Mouse (Mus musculus): ENCODE measurements around the gene Klhl28.

Gene Klhl28

DNA sequence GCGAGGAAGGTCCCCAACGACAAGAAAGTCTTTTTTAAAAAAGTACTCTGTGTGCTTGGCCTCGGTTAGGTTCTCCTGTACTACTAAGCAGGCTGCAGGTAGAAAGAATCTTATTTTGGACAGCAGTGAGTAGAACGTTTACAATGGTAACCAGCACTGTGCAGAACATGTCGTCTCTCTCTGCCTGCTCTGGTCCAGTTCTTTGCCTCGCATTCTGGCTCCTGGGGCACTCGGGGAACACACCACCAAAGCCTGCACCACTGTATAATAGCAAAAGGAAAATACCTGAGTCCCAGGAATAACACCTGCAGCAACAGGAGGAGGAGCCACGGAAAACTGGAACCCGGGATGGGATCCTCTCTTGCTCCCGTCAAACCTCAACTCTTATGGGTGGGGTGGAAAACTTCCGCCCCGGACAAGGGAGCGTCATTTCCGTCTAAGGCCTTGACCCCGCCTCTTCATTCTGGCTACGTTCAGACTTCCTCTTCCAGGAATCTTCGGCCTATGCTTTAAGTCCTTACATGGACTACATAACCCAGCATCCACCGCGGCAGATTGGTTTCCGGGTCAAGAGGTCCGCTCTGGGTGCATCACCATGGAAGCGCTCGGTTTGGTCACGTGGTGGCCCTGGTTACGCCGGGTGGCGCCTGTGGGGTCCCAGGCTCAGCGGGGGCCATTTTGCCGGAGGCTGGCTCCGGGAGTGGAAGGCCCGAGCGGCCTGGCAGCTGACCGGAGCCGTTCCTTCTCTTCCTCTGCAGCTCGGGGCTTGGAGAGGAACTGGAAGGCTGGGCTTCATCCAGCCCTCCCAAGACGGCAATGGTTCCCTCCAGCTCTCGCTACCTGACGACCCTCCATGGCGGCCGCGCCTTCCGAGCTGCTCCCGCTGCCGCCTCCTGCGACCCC lies at the start of gene Klhl28, which contains the start of gene Togaram1:
Gene Klhl28 (minus strand): TSS at position 411 of the 903 bp plus-strand sequence.
Gene Togaram1 (plus strand): TSS at position 681 of the 903 bp plus-strand sequence.
- DNase-seq (ENCODE audit: low read depth): peak; percentile 99

DNA sequence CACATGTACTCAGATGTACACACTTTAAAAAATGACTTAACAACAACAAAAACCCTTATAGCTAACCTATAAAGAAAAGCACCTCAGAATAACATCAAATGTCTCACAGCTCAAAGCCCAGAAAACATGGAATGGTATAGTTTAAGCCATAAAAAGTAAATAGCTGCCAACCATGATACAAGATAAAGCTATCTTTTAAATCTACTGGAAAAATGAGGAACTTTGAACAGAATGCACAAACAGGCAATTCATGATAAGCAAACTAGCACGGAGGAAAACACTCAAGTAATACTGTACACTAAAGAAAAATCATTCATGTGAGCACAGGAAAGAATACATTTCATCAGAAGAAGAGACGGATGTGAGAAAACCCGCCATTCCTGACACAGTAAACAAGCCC lies 42.4 kb upstream of the Klhl28 start:
- DNase-seq (ENCODE audit: low read depth): no peak

DNA sequence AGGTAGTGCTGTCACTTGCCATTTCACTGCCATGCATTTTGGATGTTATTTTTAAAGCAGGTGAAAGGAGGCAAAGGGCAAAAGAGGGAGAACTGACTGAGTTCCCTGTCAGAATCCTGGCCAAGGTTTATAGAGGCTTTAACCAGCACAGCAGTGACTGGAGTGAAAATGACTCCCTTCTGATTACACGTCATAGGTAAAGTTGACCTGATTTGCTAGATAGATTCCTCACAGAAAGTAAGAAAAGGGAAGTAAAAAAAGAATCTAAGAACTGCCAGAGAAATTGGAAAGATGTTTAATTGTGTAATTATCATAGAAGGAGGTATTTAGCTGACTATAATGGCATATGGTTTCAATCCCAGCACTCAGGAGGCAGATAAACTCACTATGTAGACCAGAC lies 12.2 kb upstream of the Klhl28 start:
- DNase-seq (ENCODE audit: low read depth): no peak

DNA sequence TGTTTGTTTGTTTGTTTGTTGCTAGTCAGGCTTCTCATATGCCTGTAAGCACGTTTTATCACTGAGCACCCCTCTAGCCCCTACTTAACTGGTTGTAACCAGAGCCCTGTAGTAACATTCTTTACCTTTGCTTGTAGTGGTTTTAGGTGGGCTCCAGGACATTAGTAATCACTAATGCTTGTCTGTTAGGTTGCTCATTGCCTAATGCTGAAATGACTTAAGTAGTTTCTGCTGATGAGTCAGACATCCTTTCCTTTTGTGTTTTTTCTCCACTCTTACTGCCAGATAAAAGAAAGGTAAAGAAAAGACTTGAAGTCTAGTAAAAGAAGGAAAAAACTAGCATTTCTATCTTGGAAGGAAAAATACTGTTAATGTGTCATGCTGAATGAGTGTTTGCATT lies 10.9 kb upstream of the Klhl28 start:
- DNase-seq (ENCODE audit: low read depth): no peak

DNA sequence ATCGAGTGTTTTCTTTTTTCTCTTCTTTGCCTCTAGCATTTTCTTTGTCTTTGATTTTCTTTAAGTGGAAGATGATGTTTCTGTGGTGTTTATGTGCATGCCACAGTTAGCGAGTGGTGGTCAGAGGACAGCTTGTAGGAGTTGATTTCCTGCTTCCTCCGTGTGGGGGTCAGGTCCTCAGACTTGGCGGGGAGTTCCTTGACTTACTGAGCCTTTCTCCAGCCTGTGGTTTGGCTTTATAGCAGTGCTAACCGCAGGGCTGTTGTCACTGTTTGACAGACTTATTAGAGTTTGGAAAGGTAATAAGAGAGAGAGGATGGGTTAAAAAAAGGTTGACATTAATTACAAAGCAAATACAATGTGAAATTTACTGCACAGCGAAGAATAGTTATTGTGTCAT lies 10.2 kb upstream of the Klhl28 start:
- no peak for DNase-seq (ENCODE audit: low read depth)

DNA sequence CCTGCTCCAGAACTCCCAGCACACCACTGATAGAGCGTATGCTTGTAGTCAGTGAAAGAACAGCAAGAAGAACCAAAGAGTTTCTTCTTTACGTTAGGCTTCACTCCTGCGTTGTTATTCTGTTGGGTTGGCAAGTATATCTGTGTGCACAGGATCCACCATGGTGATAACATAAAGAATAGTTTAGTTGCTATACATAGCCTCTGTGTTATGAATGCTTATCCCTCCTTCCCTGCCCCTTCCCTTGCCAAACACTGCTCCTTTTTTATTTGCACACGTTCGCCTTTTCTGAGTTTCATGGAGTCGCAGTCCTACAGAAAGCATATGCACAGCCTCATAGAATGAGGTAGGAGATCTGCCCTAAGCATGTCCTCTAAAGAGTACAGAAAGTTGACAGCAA lies 6.7 kb upstream of the Klhl28 start:
- DNase-seq (ENCODE audit: low read depth): no peak

DNA sequence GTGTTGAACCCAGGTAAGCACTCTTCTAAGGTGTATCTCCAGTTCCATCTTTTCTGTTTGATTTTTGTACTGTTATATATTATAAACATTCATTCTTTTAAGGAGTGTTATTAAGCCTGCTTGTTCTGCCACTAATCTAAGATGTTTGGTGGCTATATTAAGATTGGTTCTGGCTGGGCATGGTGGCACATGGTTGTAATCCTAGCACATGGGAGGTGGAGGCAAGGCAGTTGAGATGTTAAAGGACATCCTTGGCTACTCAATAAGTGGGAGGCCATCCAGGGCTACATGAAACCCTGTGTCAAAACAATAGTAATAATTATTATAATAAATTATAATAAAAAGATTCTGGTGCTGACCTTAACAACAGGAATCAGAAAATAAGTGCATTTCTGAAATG lies 6.1 kb upstream of the Klhl28 start:
- no peak for DNase-seq (ENCODE audit: low read depth)

DNA sequence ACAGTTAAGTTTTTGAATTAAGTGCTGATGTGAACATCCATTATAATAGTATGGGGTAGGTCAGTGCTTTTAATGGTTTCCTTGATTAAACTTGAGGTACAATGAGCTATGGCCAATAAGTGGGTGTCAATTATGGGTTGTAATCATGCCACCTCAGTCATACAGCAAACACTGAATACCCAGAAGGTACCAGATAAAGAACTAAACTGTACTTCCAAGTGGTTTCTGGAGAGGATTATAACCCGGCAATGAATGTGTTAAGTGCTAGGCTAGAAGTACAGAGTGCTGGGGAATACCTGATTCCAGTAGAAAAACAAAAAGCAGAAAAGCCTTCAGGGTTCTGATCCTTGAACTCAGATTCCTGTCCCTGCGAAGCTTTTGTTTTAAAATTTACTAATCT lies 2.7 kb upstream of the Klhl28 start:
- peak; percentile 52 for DNase-seq (ENCODE audit: low read depth)

DNA sequence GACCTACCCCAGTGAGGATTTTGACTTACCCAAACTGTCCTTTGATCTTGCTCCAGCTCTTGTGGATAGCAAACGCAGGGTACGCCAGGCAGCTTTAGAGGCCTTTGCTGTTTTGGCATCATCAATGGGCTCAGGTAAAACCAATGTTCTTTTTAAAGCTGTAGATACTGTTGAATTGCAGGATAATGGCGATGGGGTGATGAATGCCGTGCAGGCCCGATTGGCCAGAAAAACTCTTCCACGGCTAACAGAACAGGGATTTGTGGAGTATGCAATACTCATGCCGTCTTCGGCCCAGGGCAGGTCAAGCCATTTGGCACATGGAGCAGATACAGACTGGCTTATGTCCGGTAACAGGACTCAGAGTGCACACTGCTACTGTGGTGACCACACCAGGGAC lies 2.1 kb upstream of the Klhl28 start:
- no peak for DNase-seq (ENCODE audit: low read depth)

DNA sequence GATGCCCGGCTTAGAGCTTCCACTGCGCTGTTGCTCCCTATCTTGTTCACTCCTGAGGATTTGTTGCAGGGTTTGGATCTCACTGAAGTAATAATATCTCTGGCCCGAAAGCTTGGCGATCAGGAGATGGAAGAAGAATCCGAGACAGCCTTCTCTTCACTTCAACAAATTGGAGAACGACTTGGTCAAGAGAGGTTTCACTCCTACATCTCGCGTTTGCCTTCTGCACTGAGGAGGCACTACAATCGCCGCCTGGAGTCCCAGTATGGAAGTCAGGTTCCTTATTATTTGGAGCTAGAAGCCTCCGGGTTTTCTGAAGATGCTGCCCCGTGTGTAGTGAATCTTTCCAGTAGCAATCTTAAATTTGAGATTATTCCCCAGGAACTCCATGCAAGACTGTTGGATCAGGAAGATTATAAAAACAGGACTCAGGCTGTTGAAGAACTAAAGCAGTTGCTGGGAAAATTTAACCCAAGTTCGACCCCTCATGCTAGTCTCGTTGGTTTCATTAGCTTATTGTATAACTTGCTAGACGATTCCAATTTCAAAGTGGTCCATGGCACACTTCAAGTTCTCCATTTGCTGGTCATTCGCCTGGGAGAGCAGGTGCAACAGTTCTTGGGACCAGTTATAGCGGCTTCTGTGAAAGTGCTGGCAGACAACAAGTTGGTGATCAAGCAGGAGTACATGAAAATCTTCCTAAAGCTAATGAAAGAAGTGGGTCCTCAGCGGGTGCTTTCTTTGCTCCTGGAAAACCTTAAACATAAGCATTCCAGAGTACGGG lies 1.5 kb upstream of the Klhl28 start:
- DNase-seq (ENCODE audit: low read depth): no peak

DNA sequence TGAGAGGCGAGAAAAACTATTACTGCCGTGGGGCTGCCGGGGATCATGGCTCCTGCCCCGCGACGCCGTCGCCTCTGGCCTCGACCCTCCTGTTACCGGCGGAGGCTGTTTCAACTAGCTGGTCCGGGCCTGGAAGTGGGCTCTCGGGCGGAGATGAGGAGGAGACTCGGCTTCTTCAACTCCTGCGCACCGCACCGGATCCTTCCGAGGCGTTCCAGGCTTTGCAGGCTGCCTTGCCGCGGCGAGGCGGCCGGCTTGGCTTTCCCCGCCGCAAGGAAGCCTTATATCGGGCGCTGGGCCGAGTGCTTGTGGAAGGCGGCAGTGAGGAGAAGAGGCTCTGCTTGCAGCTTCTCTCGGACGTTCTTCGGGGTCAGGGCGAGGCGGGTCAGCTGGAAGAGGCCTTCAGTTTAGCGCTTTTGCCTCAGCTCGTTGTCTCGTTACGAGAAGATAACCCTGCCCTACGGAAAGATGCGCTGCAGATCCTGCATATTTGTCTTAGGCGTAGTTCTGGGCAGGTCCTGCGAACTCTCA lies 832 bp upstream of the Klhl28 start:
- no peak for DNase-seq (ENCODE audit: low read depth)

DNA sequence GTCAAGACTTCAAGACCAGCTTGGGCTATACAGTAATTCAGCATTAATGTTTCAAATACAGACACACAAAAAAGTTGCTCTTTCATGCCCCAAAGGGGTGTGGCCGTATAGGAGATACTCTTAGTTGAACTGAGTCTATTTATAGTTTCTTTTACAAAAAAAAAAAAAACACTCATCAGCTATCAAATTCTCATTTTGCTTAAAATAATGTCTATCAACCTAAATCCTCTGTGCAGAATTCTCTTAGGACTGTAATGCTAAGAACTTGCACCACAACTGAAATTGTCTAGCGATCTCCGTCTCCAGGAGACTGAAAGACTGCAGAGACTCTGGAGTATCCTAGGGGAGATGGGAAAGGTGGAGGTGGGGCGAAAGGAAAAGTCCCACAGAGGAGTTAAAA lies 774 bp downstream of the Klhl28 start:
- no peak for DNase-seq (ENCODE audit: low read depth)

DNA sequence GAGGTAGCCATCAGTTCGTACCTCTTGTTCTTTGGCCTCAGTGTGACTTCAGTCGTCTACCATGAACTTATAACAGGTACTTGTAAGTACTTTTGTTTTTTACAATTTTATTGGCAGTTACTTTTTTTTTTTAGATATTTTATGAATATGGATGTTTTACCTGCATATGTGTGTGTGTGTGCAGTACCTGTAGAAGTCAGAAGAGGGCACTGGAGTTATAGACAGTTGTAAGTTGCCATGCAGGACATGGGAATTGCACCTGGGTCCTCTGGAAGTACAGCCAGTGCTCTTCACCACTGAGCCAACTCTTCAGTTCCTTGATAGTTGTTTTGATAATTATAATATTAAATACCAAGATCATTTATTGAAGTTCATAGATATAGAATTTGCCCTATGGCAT lies 27.8 kb downstream of the Klhl28 start:
- peak; percentile 11 for DNase-seq (ENCODE audit: low read depth)

DNA sequence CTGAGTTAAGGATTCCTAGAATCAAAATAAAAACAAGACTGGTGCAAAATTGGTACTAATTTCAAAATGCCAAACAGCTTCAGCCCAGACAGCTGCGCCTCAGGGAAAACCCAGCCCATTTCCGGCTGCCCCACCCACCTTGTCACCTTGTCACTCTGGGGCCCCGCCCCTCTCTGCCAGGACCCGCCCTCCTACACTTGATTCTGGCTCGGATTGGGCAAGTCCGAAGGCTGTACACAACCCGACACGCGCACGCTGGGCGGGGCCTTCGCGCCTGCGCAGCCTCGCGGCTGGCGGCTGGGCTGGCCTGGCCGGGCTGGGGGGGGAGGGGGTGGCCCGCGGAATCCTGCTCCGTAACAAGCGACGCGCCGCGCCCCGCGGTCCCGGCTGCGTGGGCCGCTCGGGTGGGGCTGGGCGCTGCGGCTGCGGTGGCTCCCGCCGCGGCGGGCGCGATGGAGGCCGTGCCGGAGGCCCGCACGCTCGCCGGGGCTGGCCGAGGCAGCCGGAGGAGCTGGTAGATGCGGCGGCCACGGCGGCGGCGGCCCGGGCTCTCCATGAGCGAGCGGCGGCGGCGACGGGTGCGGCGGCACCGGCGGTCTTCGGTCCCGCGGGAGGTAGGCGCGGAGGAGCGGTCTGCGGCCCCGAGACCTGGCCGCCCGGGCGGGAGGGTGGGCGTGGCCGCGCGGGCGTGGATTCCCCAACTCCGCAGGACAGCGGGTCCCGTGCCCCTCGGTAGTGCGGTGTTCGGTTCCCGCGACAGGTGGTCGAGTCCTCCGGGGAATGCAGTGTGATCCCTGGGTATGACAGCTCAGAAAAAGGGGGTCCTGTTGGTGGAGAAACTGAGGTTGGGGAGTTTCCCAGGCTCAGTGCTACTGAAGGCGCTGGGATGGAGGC lies 47.5 kb downstream of the Klhl28 start, which contains the start of gene Gm527:
Gene Gm527 (plus strand): TSS at position 329 of the 894 bp plus-strand sequence.
- DNase-seq (ENCODE audit: low read depth): peak; percentile 87

DNA sequence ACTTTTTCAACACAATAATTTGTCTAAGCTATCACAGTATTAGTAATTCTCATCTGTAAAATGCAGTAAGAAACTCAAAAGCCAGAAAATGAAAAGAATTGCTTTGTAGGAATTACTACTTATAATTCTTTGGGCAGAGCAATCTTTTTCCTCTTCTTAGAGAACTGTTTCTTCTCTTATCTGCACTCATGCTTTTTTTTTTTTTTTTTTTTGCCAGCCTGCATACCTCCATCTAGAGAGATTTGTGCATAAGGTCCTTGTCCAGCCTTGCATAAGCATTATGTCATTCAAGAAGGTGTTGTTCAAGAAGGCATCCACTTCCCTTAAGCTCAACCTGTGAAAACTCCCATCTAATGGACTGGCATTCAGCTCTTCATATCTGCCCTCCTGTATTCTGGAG lies 48.6 kb downstream of the Klhl28 start:
- no peak for DNase-seq (ENCODE audit: low read depth)

DNA sequence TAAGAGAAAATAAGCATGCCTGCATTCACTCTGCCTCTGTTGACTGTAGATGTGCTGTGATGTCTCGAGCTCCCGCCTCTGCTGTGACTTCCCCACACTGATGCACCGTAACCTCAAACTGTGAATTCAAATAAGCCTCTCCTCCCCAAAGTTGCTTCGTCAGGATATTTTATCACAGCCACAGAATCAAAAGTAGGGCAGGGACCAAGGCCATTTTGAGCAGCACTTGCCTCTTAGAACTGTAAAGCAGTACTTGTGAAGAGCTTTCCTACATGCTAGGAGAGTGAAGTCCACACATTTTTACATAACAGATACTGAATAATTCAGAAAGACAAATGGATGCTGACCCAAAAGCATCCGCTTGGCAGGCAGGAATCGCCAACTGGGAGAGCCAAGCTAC lies 52.3 kb downstream of the Klhl28 start:
- no peak for DNase-seq (ENCODE audit: low read depth)

DNA sequence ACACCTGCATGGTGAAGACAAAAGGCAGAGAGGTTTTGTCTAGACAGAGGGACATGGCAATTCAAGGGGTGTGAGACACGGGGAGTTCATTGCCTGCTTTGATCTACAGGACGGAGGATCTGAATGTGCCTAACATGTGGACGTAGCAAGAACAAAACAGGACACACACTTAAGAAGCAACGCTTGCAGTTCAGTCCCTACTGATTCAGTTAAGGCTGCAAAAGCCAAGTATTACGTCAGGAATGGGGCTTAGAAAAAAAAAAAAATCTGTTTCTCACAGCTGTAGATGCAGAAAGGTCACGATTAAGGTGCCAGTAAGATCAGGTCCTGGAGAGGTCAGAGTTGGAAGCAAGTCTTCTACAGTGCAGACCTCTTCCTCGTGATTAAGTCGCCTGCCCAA lies 62.1 kb downstream of the Klhl28 start:
- no peak for DNase-seq (ENCODE audit: low read depth)

DNA sequence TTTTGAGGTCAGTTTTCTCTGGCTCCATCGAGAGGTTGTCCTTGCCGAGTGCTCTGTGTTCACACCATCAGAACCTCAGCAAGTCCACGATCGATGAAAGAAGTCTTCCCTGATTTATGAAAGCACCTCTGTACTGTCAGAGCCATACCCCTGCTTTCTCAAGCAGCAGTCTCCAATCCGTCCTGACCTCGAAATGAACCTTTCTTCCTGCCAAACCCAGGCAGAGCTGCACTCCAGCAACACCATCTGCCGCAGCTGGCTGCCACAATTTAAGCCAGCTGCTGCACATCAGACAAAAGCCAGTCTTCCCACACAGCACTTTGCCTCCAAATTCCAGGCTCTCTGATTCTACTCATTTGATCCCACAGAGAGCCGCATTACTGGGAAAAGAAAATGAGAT lies 62.8 kb downstream of the Klhl28 start:
- DNase-seq (ENCODE audit: low read depth): no peak

DNA sequence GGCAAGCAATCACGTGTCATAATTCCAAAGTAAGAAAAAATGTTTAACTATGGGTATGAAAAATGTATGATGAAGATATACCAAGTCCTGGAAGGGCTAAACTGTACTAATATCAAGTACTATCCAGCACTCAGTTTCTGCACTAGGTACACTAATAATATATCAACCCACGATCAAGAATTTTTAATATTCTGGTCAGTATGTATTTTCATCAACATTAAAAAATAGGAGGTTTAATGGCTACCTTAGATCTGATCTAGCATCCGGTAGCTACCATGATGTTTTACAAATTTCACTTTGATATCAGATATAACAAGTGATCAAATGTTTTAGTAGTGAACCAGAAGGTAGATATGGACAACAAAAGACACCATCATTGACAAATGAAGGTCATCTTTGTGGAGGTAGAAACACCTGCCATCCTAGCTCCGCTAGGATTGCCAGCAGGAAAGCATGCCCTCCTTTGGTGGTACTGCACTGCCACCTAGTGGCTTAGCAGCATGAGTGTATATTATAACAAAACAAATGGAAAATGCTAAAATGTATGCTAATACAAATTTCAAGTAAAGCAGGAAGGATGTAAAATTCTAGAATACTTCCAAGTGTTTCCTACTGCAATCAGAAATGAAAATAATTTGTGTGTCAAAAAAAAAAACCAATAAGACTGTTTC lies 68.1 kb downstream of the Klhl28 start:
- peak; percentile 20 for DNase-seq (ENCODE audit: low read depth)
